Comparison of ENCODE assay signal across 18 mouse cellular contexts in genomic region chr1:191928345-191928744, GRCm38 (mm10). TPM values are rescaled to one million over a fixed set of nuclear protein-coding genes. Genes with fewer than 3 reads are reported as not detected.
DNase-seq lines count a peak whose midpoint lies in the region; ATAC-seq and TF ChIP-seq lines count a peak whose summit lies in the region.
"Had no signal": no experiment of that assay in that cellular context is flagged by ENCODE, and none has a peak within 500 bp of the region (broad histone marks: within the 10 kb centered on the region; RNA-seq: fewer than 3 reads in every experiment).

No protein-coding gene starts in this region.

- H3K9me3 ChIP-seq in E14TG2a.4 (ENCODE audit: low read length), result no peaks in the 10 kb centered on the region
- H3K9me3 ChIP-seq in kidney, postnatal 0 days (replicated peaks; ENCODE audit: low read length), result no peaks in the 10 kb centered on the region
- H3K9me3 ChIP-seq in liver, embryonic 12.5 days (replicated peaks), result no peaks in the 10 kb centered on the region
- H3K9me3 ChIP-seq: embryonic facial prominence, embryonic 12.5 days had no signal

- WGBS in kidney, postnatal 0 days, result 38% methylated on average over 7 of the region's 7 CpGs
- whole genome bisulfite sequencing in liver, embryonic 12.5 days (ENCODE audit: insufficient replicate concordance), result 55% methylated on average over 7 of the region's 7 CpGs

- DNase-seq in R1 (ENCODE audit: low read depth, low spot score), result peak; percentile 50
- DNase-seq in kidney, adult 18-20 months, result peak; percentile 64
- peak; percentile 57 for DNase-seq in kidney, postnatal 0 days (ENCODE audit: low spot score)
- DNase-seq in lung, postnatal 14 days, result no peak
- no peak for DNase-seq in spleen, postnatal 14 days (ENCODE audit: low spot score in 2 of 2)
- DNase-seq: adrenal gland, postnatal 14 days; B cell, adult 2 months; cerebellum, postnatal 36 days; gastrocnemius, postnatal 36 days; lung, adult 2 months; lung, postnatal 36 days; thymus, postnatal 25 days had no signal

- TF ChIP-seq CTCF in E14TG2a.4 (conservative IDR thresholded peaks at IDR 0.05; ENCODE audit: low read length), result no peak
- no peak for TF ChIP-seq CTCF in kidney, postnatal 0 days (IDR thresholded peaks at IDR 0.05; ENCODE audit: low read depth)

- peak overlapping the region; percentile 60 for H3K4me3 ChIP-seq in E14TG2a.4 (replicated peaks; ENCODE audit: low read length)
- H3K4me3 ChIP-seq in kidney, postnatal 0 days (replicated peaks; ENCODE audit: low read depth, low read length), result no peak overlapping the region
- H3K4me3 ChIP-seq in liver, embryonic 12.5 days, result no peak overlapping the region
- H3K4me3 ChIP-seq: embryonic facial prominence, embryonic 12.5 days had no signal

- H3K4me1 ChIP-seq in E14TG2a.4 (replicated peaks; ENCODE audit: low read depth, low read length), result peaks cover 76% of the 10 kb centered on the region
- H3K4me1 ChIP-seq in kidney, postnatal 0 days (replicated peaks; ENCODE audit: insufficient read depth, low read length), result peaks cover 11% of the 10 kb centered on the region; the same call in 1 of the 2 replicates
- H3K4me1 ChIP-seq in liver, embryonic 12.5 days, result no peaks in the 10 kb centered on the region

- no peaks in the 10 kb centered on the region for H3K27me3 ChIP-seq in E14TG2a.4 (ENCODE audit: insufficient read depth, low read length)
- H3K27me3 ChIP-seq in kidney, postnatal 0 days (ENCODE audit: insufficient read depth, low read length), result no peaks in the 10 kb centered on the region
- H3K27me3 ChIP-seq in liver, embryonic 12.5 days (replicated peaks), result peaks cover 72% of the 10 kb centered on the region
- H3K27me3 ChIP-seq: Patski had no signal

- H3K27ac ChIP-seq in kidney, postnatal 0 days, result no peak overlapping the region
- H3K27ac ChIP-seq in liver, embryonic 12.5 days, result no peak overlapping the region
- H3K27ac ChIP-seq: embryonic facial prominence, embryonic 12.5 days had no signal

- H3K36me3 ChIP-seq in E14TG2a.4 (ENCODE audit: insufficient read depth, low read length), result no peaks in the 10 kb centered on the region
- no peaks in the 10 kb centered on the region for H3K36me3 ChIP-seq in kidney, postnatal 0 days (ENCODE audit: insufficient read depth, low read length)
- no peaks in the 10 kb centered on the region for H3K36me3 ChIP-seq in liver, embryonic 12.5 days
- H3K36me3 ChIP-seq: embryonic facial prominence, embryonic 12.5 days had no signal

- no peak overlapping the region for H3K9ac ChIP-seq in kidney, postnatal 0 days (ENCODE audit: low read depth, low read length)
- no peak overlapping the region for H3K9ac ChIP-seq in liver, embryonic 12.5 days
- H3K9ac ChIP-seq: embryonic facial prominence, embryonic 12.5 days had no signal

- H3K4me2 ChIP-seq in kidney, postnatal 0 days (ENCODE audit: low read length), result no peak overlapping the region
- no peak overlapping the region for H3K4me2 ChIP-seq in liver, embryonic 12.5 days
- H3K4me2 ChIP-seq: embryonic facial prominence, embryonic 12.5 days had no signal

- ATAC-seq in kidney, postnatal 0 days (replicated peaks; ENCODE audit: low FRiP score, low read depth), result 0 out of 2 replicates have a peak, but pooled peaks have one; percentile 51
- no peak for ATAC-seq in CD4-positive, CD25-positive, alpha-beta regulatory T cell, adult 4 months
- no peak for ATAC-seq in liver, embryonic 12.5 days
- ATAC-seq: forebrain, embryonic 16.5 days; Patski had no signal

RNA-seq across cellular contexts. Expression of gene Slc30a1, which starts 21.8 kb away (rescaled TPM):
- 5.6 TPM in 2 replicates for polyA plus RNA-seq in kidney, postnatal 0 days (2015; fragmentation: Nextera tagmentation; extraction: Ambion mirVana)
- 1 to 10 TPM; 1.4 to 1.8 TPM for polyA plus RNA-seq in CD4-positive, CD25-positive, alpha-beta regulatory T cell, adult 4 months (2017; shearing (Covaris generic))
- 6.0 and 7.2 TPM in 2 replicates for polyA plus RNA-seq in liver, embryonic 12.5 days (2016; fragmentation: Nextera tagmentation; extraction: Ambion mirVana)

RNA-seq across cellular contexts. Expression of gene Rd3, which starts 48.8 kb away (rescaled TPM):
- polyA plus RNA-seq in kidney, postnatal 0 days (2015; fragmentation: Nextera tagmentation; extraction: Ambion mirVana), result 0.51 and 0.66 TPM in 2 replicates
- polyA plus RNA-seq in CD4-positive, CD25-positive, alpha-beta regulatory T cell, adult 4 months (2017; shearing (Covaris generic)), result 1 to 10 TPM in 1 of 2 experiments, under 1 TPM in 1; 0.24 to 1.5 TPM
- polyA plus RNA-seq in liver, embryonic 12.5 days (2016; fragmentation: Nextera tagmentation; extraction: Ambion mirVana), result 0.13 and 0.19 TPM in 2 replicates

Comparison
In these comparisons a context has a peak if more than half of its experiments do, and no peak if none do; other contexts are left out.
1. DNase-seq: peak in R1 (single experiment), kidney, adult 18-20 months (single experiment) and kidney, postnatal 0 days (single experiment); none in lung, postnatal 14 days (single experiment) and spleen, postnatal 14 days (0 of 2).